Mouse (Mus musculus) forebrain, embryonic 11.5 days (tissue): ENCODE results near the gene Pbx1. TPM values are rescaled to one million over a fixed set of nuclear protein-coding genes. Genes with fewer than 3 reads are reported as not detected.

Experiments
- ATAC-seq: fragments of 200-750 bp; cut with Nextera tagmentation; replicated peaks from 2 replicates; pipeline ENCODE4 v1.8.0; 2017; ENCODE audit warnings: moderate TSS enrichment; ENCODE audit not compliant: low FRiP score
- DNase-seq: peaks from one replicate; pipeline ENCODE4 v3.0.0-alpha.2; 2017; ENCODE audit warnings: low spot score
- H3K27ac ChIP-seq: fragments of 300-500 bp; sonication (generic); 2 replicates; pipeline ENCODE4 v1.5.1; 2014; ENCODE audit warnings: low read depth, low read length
- H3K27me3 ChIP-seq: fragments of 300-500 bp; sonication (generic); 2 replicates; pipeline ENCODE4 v1.6.1; 2014; ENCODE audit warnings: mild to moderate bottlenecking, low read length, mixed read lengths; ENCODE audit not compliant: control insufficient read depth, insufficient read depth
- H3K36me3 ChIP-seq: fragments of 300-500 bp; sonication (generic); 2 replicates; pipeline ENCODE4 v1.6.1; 2014; ENCODE audit warnings: mild to moderate bottlenecking, low read length, moderate library complexity, mixed read lengths; ENCODE audit not compliant: control insufficient read depth, insufficient read depth
- H3K4me1 ChIP-seq: fragments of 300-500 bp; sonication (generic); replicated peaks from 2 replicates; pipeline ENCODE4 v1.6.1; 2014; ENCODE audit warnings: low read length, mixed read lengths; ENCODE audit not compliant: control insufficient read depth, insufficient read depth
- H3K4me2 ChIP-seq: fragments of 300-500 bp; sonication (generic); 2 replicates; pipeline ENCODE4 v1.6.1; 2014; ENCODE audit warnings: low read depth, mild to moderate bottlenecking, low read length, moderate library complexity, mixed read lengths; ENCODE audit not compliant: severe bottlenecking
- H3K4me3 ChIP-seq: fragments of 300-500 bp; sonication (generic); 2 replicates; pipeline ENCODE4 v1.5.1; 2014; ENCODE audit warnings: low read depth, low read length
- H3K9ac ChIP-seq: fragments of 300-500 bp; sonication (generic); 2 replicates; pipeline ENCODE4 v1.6.1; 2014; ENCODE audit warnings: low read length
- H3K9me3 ChIP-seq: fragments of 300-500 bp; sonication (generic); 2 replicates; pipeline ENCODE4 v1.6.1; 2016; ENCODE audit warnings: low read length, mixed read lengths; ENCODE audit not compliant: control insufficient read depth
- WGBS: fragments of 180-500 bp; shearing (Covaris S2); extraction: QIAGEN DNeasy Blood & Tissue Kit; methylation state at CpG from one replicate; pipeline ENCODE4 v1.1.7; 2014; 5-methylcytosine and 5-hydroxymethylcytosine counted together
- polyA plus RNA-seq: library from polyadenylated mRNA; unstranded; fragments of >200 nt; fragmentation: Nextera tagmentation; extraction: Ambion mirVana; gene quantifications from 2 replicates; pipeline ENCODE4 v1.2.1, GENCODE M21; 2014

Gene Pbx1
- polyA plus RNA-seq, 1 experiment from 2014 or later, result 51.1 TPM

- DNase-seq (no peak), ATAC-seq (no peak)
- H3K36me3 ChIP-seq, result no peaks in the 10 kb centered on the region
- H3K27me3 ChIP-seq, result no peaks in the 10 kb centered on the region
- H3K9ac ChIP-seq, result no peak overlapping the region
- H3K9me3 ChIP-seq, result no peaks in the 10 kb centered on the region
- 79% methylated on average over 6 of the region's 6 CpGs for WGBS
- no peak overlapping the region for H3K27ac ChIP-seq
- no peak overlapping the region for H3K4me2 ChIP-seq
- H3K4me1 ChIP-seq, result peaks cover 33% of the 10 kb centered on the region; the same call in 1 of the 2 replicates
- no peak overlapping the region for H3K4me3 ChIP-seq
Measured at GRCm38 (mm10) chr1:168291643-168292040, 140.4 kb downstream of the Pbx1 start.

GRCm38 (mm10) chr1:168291001-168291642 lies 140.9 kb downstream of the Pbx1 start:
- Histone ChIP-seq H3K4me2 (no peak overlapping the region), H3K9me3 (no peaks in the 10 kb centered on the region), H3K27me3 (no peaks in the 10 kb centered on the region), H3K4me1 (peaks cover 34% of the 10 kb centered on the region; the same call in 1 of the 2 replicates), H3K4me3 (no peak overlapping the region), H3K36me3 (no peaks in the 10 kb centered on the region), H3K27ac (no peak overlapping the region), H3K9ac (no peak overlapping the region)
- DNase-seq, result no peak
- 90% methylated on average over 11 of the region's 11 CpGs for WGBS
- no peak for ATAC-seq

DNA sequence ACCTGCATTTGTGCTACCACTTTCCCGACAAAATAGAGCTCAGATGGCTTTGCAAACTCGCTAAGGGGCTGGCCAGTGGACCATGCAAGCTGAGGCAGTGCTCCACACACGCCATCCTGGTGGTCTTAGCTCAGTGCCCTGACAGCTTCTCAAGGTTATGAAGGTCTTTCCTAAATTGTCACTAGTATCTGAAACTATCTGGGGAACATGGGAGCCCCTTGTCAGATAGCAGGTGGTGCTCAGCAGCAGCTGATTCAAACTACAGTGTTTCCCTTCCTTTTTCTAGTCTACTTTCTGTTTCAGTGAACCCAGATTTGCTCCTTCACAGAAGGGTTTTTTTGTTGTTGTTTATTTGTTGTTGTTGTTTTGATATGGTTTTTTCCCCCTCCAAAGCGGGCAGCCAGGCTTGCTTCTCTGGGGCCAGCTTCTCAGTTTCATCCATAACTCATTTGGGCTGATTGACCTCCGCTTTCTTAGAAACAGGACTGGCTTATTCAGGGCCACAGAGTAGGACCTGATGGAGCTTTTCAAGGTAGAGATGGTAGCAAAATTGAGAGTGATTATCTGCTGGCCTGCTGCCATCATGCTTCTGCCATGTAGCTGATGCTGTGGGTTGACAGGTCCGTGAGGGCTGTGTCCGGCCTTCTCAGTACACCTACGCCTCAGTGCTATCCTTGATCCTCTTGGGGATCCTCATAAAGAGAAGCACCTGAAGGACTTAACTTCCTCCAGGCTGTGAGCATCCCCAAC lies 141.7 kb downstream of the Pbx1 start:
- H3K9ac ChIP-seq, result no peak overlapping the region
- H3K4me3 ChIP-seq, result no peak overlapping the region
- H3K9me3 ChIP-seq, result no peaks in the 10 kb centered on the region
- H3K27ac ChIP-seq, result no peak overlapping the region
- no peak overlapping the region for H3K4me2 ChIP-seq
- DNase-seq (no peak), ATAC-seq (no peak)
- no peaks in the 10 kb centered on the region for H3K27me3 ChIP-seq
- H3K36me3 ChIP-seq, result no peaks in the 10 kb centered on the region
- 82% methylated on average over 8 of the region's 8 CpGs for WGBS
- H3K4me1 ChIP-seq, result peaks cover 35% of the 10 kb centered on the region; the same call in 1 of the 2 replicates

DNA sequence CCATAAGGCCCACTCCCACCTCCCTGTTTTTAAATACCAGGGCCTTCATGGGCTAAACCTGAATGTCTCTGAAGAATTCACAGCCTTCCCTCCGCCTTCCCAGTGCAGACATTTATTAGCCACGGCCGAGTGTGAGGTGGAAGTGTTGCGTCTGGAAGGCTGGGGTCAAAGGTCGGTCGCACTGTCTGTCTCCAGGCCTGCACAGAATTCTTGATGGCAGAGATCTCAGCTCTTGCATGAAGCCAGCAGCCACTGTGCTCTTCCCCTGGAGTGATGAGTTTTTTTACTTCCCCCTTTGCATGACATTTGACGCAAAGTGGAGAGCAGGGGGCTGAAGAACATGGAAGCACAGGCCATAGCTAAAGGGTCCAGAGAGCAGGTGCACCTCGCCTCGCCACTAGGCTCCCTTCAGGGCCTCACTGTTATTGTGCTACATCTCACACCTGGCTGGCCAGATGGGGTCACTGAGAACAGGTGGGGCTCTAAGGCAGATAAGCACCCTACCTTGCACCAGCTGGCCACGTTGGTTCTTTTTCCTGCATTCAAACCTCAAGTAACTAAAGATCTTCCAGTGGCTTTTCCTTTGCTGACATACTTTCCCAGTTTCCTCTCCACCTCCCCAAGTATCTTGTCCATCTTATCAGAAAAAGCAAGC lies 143.1 kb downstream of the Pbx1 start:
- H3K27me3 ChIP-seq, result no peaks in the 10 kb centered on the region
- WGBS, result 53% methylated on average over 10 of the region's 10 CpGs
- H3K4me3 ChIP-seq, result no peak overlapping the region
- H3K27ac ChIP-seq, result peak overlapping the region; percentile 62
- H3K9me3 ChIP-seq, result no peaks in the 10 kb centered on the region
- H3K4me1 ChIP-seq, result peaks cover 48% of the 10 kb centered on the region
- peak overlapping the region; percentile 37; the same call in 1 of the 2 replicates for H3K9ac ChIP-seq
- DNase-seq (no peak), ATAC-seq (no peak)
- no peaks in the 10 kb centered on the region for H3K36me3 ChIP-seq
- no peak overlapping the region for H3K4me2 ChIP-seq

- Histone ChIP-seq H3K4me1 (peaks cover 49% of the 10 kb centered on the region), H3K9me3 (no peaks in the 10 kb centered on the region), H3K4me2 (no peak overlapping the region), H3K4me3 (no peak overlapping the region), H3K27ac (peak overlapping the region; percentile 62), H3K27me3 (no peaks in the 10 kb centered on the region), H3K9ac (peak overlapping the region; percentile 37), H3K36me3 (no peaks in the 10 kb centered on the region)
- DNase-seq (peak; percentile 67), ATAC-seq (peak; percentile 54)
- 27% methylated on average over 23 of the region's 23 CpGs for WGBS
Measured at GRCm38 (mm10) chr1:168287843-168288591, 144.1 kb downstream of the Pbx1 start.

DNA sequence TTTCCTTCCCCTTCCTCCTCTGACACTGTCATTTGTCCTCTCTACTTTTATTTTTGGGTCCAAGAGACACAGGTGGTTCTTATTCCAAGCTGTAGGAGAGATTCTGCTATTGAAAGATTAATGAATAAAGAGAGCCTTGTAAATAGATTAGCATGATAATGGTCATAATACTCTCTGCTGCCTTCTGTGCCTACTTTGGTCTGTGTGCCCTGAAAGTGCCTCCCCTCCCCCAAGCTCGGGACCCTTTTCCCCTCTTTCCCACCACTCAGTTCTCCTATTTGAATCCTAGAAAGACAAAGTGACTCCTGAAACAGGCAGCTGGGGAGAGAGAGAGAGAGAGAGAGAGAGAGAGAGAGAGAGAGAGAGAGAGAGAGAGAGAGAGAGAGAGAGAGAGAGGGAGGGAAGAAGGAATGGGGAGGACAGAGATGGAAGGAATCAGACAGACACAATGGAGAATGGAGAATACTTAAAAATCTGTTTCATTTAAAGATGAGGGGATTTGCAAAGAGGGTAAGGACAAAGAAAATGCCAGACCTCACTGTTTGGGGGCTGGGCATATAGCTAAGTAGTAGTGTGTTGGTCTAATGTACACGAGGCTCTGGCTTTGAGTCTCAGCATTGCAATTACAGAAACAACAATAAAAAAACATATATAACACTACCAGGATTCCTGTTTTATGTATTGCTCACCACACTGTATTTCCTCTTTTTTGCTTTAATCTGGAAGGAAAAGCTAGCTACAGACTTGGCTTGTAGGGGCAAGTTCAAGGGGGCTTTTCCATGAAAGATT lies 145.0 kb downstream of the Pbx1 start:
- H3K27me3 ChIP-seq, result no peaks in the 10 kb centered on the region
- WGBS, result 14% methylated on average over 2 of the region's 2 CpGs
- peak overlapping the region; percentile 37 for H3K9ac ChIP-seq
- no peaks in the 10 kb centered on the region for H3K9me3 ChIP-seq
- ATAC-seq (peak; percentile 43; the same call in 1 of the 2 replicates), DNase-seq (no peak)
- no peak overlapping the region for H3K4me2 ChIP-seq
- H3K4me3 ChIP-seq, result no peak overlapping the region
- no peaks in the 10 kb centered on the region for H3K36me3 ChIP-seq
- H3K4me1 ChIP-seq, result peaks cover 48% of the 10 kb centered on the region
- H3K27ac ChIP-seq, result peak overlapping the region; percentile 62

GRCm38 (mm10) chr1:168284566-168285141 lies 147.4 kb downstream of the Pbx1 start:
- Histone ChIP-seq H3K27ac (peak overlapping the region; percentile 25; the same call in 1 of the 2 replicates), H3K4me2 (no peak overlapping the region), H3K27me3 (no peaks in the 10 kb centered on the region), H3K36me3 (no peaks in the 10 kb centered on the region), H3K9ac (no peak overlapping the region), H3K4me3 (no peak overlapping the region), H3K4me1 (peaks cover 43% of the 10 kb centered on the region), H3K9me3 (no peaks in the 10 kb centered on the region)
- WGBS, result 17% methylated on average over 9 of the region's 9 CpGs
- ATAC-seq (no peak), DNase-seq (no peak)
